Mouse (Mus musculus): Measurements from ENCODE around the gene Olfr371.

Olfr371 gene

DNA sequence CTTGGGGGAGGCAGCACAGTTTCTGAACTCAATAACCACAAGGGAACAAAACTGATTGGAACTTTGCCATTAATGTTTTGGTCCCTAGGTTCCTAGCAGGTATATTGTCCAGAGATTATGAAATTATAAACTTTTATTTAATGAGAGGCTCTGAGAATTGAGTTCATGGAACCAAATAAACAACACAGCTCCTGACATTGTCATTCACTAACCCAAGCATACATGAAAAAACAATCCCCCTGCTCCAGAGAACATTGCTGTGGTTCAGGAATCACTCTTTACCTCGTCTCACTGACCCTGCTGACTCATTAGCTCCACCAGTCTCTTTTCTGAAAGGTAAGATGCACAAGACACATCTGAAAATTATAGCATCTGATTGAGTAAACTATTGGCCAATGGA is at the start of gene Olfr371:
Olfr371 (plus strand) TSS at position 301 of the 400 bp plus-strand sequence.
- DNase-seq (ENCODE audit: low spot score) = no peak

GRCm38 (mm10) chr8:85192346-85192745 is 33.4 kb upstream of the Olfr371 start:
- no peak for DNase-seq (ENCODE audit: low spot score)

DNA sequence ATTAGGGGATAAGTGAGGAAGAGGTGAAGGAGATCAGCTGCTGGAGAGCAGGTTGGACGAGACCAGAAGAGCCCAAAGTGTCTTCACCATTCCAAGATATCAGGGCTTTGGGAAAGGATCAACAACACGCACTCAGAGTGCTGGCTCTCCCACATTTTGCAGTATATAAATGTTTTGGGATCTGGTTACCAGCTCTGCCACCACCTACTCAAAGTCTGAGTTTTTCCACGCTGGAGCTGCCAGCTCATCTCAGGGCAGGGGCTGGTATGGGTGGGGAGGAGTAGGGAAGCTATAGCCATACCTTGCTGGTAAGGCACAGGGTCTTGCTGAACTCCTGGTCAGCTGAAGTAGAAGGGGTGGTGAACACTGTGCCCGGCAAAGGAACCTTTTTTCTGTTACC is 5.6 kb upstream of the Olfr371 start:
- DNase-seq (ENCODE audit: low spot score) = no peak

DNA sequence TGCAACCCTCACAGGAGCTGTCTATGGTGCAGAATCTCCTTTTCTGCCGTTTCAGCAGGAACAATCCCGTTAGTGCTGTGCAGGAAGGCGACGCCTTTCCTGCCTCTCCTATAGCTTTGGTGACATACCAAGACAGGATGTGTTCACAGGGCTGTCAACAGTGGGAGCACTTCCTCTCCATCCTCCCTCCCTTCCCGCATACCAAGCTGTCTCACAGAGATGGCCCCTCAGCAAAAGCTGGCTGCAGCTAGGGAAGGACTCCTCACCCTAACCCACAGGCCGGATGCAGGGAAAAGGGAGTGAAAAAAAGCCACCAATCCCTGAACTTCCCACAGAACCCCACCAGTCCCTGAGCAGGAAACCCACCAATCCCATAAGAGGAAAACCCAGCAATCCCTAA is 4.8 kb upstream of the Olfr371 start:
- DNase-seq (ENCODE audit: low spot score) = peak; percentile 24

- DNase-seq (ENCODE audit: low spot score) = no peak
Observed at GRCm38 (mm10) chr8:85227297-85227696, 1.5 kb downstream of the Olfr371 start.

All from embryo, embryonic 10 days (tissue).